Mouse (Mus musculus) stomach, postnatal 0 days (tissue): ENCODE measurements at regions not wholly inside any gene's neighbourhood (a gene's known extent, or its start where the extent isn't known, plus 50 kb on each side); places are given as distances from the start of the nearest gene placed in this dataset.
A peak's percentile ranks its signal among the peaks of the same experiment; 100 is the strongest.

Experiments used
- ATAC-seq: fragments of 200-750 bp; cut with Nextera tagmentation; 2 replicates; pipeline ENCODE4 v1.8.0; 2017; ENCODE audit not compliant: low FRiP score, low TSS enrichment
- DNase-seq: peaks from one replicate; pipeline ENCODE4 v3.0.0-alpha.2; 2016; ENCODE audit warnings: low spot score
- H3K27ac ChIP-seq: fragments of 300-500 bp; sonication (generic); replicated peaks from 2 replicates; pipeline ENCODE4 v1.5.1; 2014; ENCODE audit warnings: mild to moderate bottlenecking, control low read depth
- H3K27me3 ChIP-seq: fragments of 300-500 bp; sonication (generic); 2 replicates; pipeline ENCODE4 v1.6.1; 2014; ENCODE audit warnings: low read length; ENCODE audit not compliant: control insufficient read depth, insufficient read depth
- H3K36me3 ChIP-seq: fragments of 300-500 bp; sonication (generic); 2 replicates; pipeline ENCODE4 v1.6.1; 2014; ENCODE audit warnings: low read length, mixed read lengths; ENCODE audit not compliant: control insufficient read depth, insufficient read depth
- H3K4me1 ChIP-seq: fragments of 300-500 bp; sonication (generic); replicated peaks from 2 replicates; pipeline ENCODE4 v1.6.1; 2014; ENCODE audit warnings: antibody characterized with exemption; ENCODE audit not compliant: control insufficient read depth, insufficient read depth
- H3K4me2 ChIP-seq: fragments of 300-500 bp; sonication (generic); replicated peaks from 2 replicates; pipeline ENCODE4 v1.6.1; 2014; ENCODE audit warnings: low read depth, mild to moderate bottlenecking, control low read depth, moderate library complexity
- H3K4me3 ChIP-seq: fragments of 300-500 bp; sonication (generic); 2 replicates; pipeline ENCODE4 v1.5.1; 2014; ENCODE audit warnings: low read depth, low read length, control low read depth
- H3K9ac ChIP-seq: fragments of 300-500 bp; sonication (generic); 2 replicates; pipeline ENCODE4 v1.6.1; 2014; ENCODE audit warnings: mild to moderate bottlenecking, low read length, control low read depth, mixed read lengths
- H3K9me3 ChIP-seq: fragments of 300-500 bp; sonication (generic); 2 replicates; pipeline ENCODE4 v1.6.1; 2016; ENCODE audit warnings: low read length; ENCODE audit not compliant: control insufficient read depth
- CTCF ChIP-seq: IDR thresholded peaks from 2 replicates; pipeline ENCODE4 v1.5.1; 2016; ENCODE audit warnings: antibody characterized with exemption, low read depth, mild to moderate bottlenecking, moderate library complexity
- EP300 ChIP-seq: optimal IDR thresholded peaks from 2 replicates; pipeline ENCODE3; 2016; ENCODE audit warnings: antibody characterized with exemption
- WGBS: fragments of 180-500 bp; shearing (Covaris S2); extraction: QIAGEN DNeasy Blood & Tissue Kit; methylation state at CpG from one replicate; pipeline ENCODE4 v1.1.7; 2014; 5-methylcytosine and 5-hydroxymethylcytosine counted together

GRCm38 (mm10) chr13:42526163-42526562 is 154.3 kb upstream of the Phactr1 start:
- Histone ChIP-seq H3K27me3 (no peaks in the 10 kb centered on the region), H3K9ac (no peak overlapping the region), H3K4me1 (no peaks in the 10 kb centered on the region; the same call in none of the 2 replicates), H3K4me2 (no peak overlapping the region), H3K4me3 (no peak overlapping the region), H3K36me3 (no peaks in the 10 kb centered on the region), H3K27ac (no peak overlapping the region), H3K9me3 (no peaks in the 10 kb centered on the region)
- TF ChIP-seq EP300 (no peak), CTCF (no peak)
- 21% methylated on average over 4 of the region's 4 CpGs for WGBS
- ATAC-seq (no peak), DNase-seq (no peak)

- Histone ChIP-seq H3K27ac (0 out of 2 replicates have a peak overlapping the region, but pooled peaks have one; percentile 30), H3K27me3 (no peaks in the 10 kb centered on the region), H3K4me2 (no peak overlapping the region), H3K4me1 (no peaks in the 10 kb centered on the region; the same call in none of the 2 replicates), H3K36me3 (no peaks in the 10 kb centered on the region), H3K9me3 (no peaks in the 10 kb centered on the region), H3K9ac (no peak overlapping the region), H3K4me3 (no peak overlapping the region)
- ATAC-seq (peak; percentile 64; the same call in 1 of the 2 replicates), DNase-seq (peak; percentile 33)
- TF ChIP-seq CTCF = no peak; the same call in 1 of the 2 replicates
- TF ChIP-seq EP300 = no peak
- 13% methylated on average over 8 of the region's 8 CpGs for WGBS
These were observed 153.5 kb upstream of the Phactr1 start for GRCm38 (mm10) chr13:42526966-42527365.

GRCm38 (mm10) chr13:42528169-42528568 is 152.3 kb upstream of the Phactr1 start:
- TF ChIP-seq EP300 (no peak), CTCF (no peak)
- 76% methylated on average over 2 of the region's 2 CpGs for WGBS
- no peak for ATAC-seq

GRCm38 (mm10) chr13:42536501-42537210 is 143.8 kb upstream of the Phactr1 start:
- H3K4me3 ChIP-seq = no peak overlapping the region
- TF ChIP-seq CTCF (peak; percentile 7; the same call in 1 of the 2 replicates), EP300 (no peak)
- H3K9me3 ChIP-seq = no peaks in the 10 kb centered on the region
- H3K9ac ChIP-seq = no peak overlapping the region
- H3K4me2 ChIP-seq = no peak overlapping the region
- DNase-seq (no peak), ATAC-seq (no peak)
- no peak overlapping the region for H3K27ac ChIP-seq
- H3K27me3 ChIP-seq = no peaks in the 10 kb centered on the region
- 66% methylated on average over 7 of the region's 7 CpGs for WGBS
- H3K36me3 ChIP-seq = no peaks in the 10 kb centered on the region
- no peaks in the 10 kb centered on the region for H3K4me1 ChIP-seq

More at GRCm38 (mm10) chr13:42528169-42528568, 152.3 kb upstream of the Phactr1 start:
- H3K36me3 ChIP-seq = no peaks in the 10 kb centered on the region
- H3K27me3 ChIP-seq = no peaks in the 10 kb centered on the region
- no peak overlapping the region for H3K27ac ChIP-seq
- H3K9me3 ChIP-seq = no peaks in the 10 kb centered on the region
- H3K9ac ChIP-seq = no peak overlapping the region
- H3K4me3 ChIP-seq = no peak overlapping the region
- no peaks in the 10 kb centered on the region; the same call in none of the 2 replicates for H3K4me1 ChIP-seq
- DNase-seq = no peak
- no peak overlapping the region for H3K4me2 ChIP-seq

GRCm38 (mm10) chr13:42538046-42538445 is 142.4 kb upstream of the Phactr1 start:
- 82% methylated on average over 2 of the region's 2 CpGs for WGBS

GRCm38 (mm10) chr13:42544536-42545094 is 135.8 kb upstream of the Phactr1 start:
- Histone ChIP-seq H3K27me3 (no peaks in the 10 kb centered on the region), H3K9ac (no peak overlapping the region), H3K9me3 (no peaks in the 10 kb centered on the region), H3K4me1 (no peaks in the 10 kb centered on the region), H3K27ac (no peak overlapping the region), H3K4me2 (no peak overlapping the region), H3K36me3 (no peaks in the 10 kb centered on the region), H3K4me3 (no peak overlapping the region)
- TF ChIP-seq CTCF (no peak), EP300 (no peak)
- ATAC-seq (no peak), DNase-seq (no peak)
- 53% methylated on average over 4 of the region's 4 CpGs for WGBS

More at GRCm38 (mm10) chr13:42538046-42538445, 142.4 kb upstream of the Phactr1 start:
- no peak for DNase-seq
- TF ChIP-seq CTCF (no peak), EP300 (no peak)
- H3K4me3 ChIP-seq = no peak overlapping the region
- no peaks in the 10 kb centered on the region for H3K36me3 ChIP-seq
- no peak for ATAC-seq
- H3K9ac ChIP-seq = no peak overlapping the region
- H3K9me3 ChIP-seq = no peaks in the 10 kb centered on the region
- H3K27ac ChIP-seq = no peak overlapping the region
- H3K27me3 ChIP-seq = no peaks in the 10 kb centered on the region
- no peak overlapping the region for H3K4me2 ChIP-seq
- no peaks in the 10 kb centered on the region for H3K4me1 ChIP-seq
